In genomic region chr11:22513075-22513474, GRCm38 (mm10) we compare ENCODE assay signal across 8 mouse cellular contexts. TPM values are rescaled to one million over a fixed set of nuclear protein-coding genes. Genes with fewer than 3 reads are reported as not detected.
DNase-seq lines count a peak whose midpoint lies in the region; ATAC-seq lines count a peak whose summit lies in the region.

No protein-coding gene starts in this region.

- peaks cover 11% of the 10 kb centered on the region for H3K4me1 ChIP-seq in erythroblast, embryonic 14.5 days (ENCODE audit: control insufficient read depth)
- H3K4me1 ChIP-seq in forebrain, embryonic 15.5 days = 0 out of 2 replicates have a peak, but pooled peaks cover 8% of the 10 kb centered on the region
- H3K4me1 ChIP-seq in liver, embryonic 16.5 days (ENCODE audit: control insufficient read depth, low read depth, low read length) = no peaks in the 10 kb centered on the region; the same call in 1 of the 2 replicates

- peak overlapping the region; percentile 59 for H3K4me2 ChIP-seq in forebrain, embryonic 15.5 days (replicated peaks)
- H3K4me2 ChIP-seq in liver, embryonic 16.5 days (ENCODE audit: low read depth, low read length) = peak overlapping the region; percentile 77

- WGBS in forebrain, embryonic 15.5 days = 27% methylated on average over 11 of the region's 11 CpGs
- 60% methylated on average over 11 of the region's 11 CpGs for WGBS in liver, embryonic 16.5 days (ENCODE audit: insufficient replicate concordance)

- intact Hi-C loops in left cerebral cortex, postnatal 4 days (cut with DNase I) = loop anchor here (5.0 to 10.0 kb wide), 4 partner anchors 102 to 521 kb away; no protein-coding TSS in a partner anchor

- ATAC-seq in erythroblast, adult 5-6 weeks (replicated peaks; ENCODE audit: low FRiP score, poor library complexity, severe bottlenecking) = no peak
- peak; percentile 5; the same call in 1 of the 2 replicates for ATAC-seq in forebrain, embryonic 15.5 days (replicated peaks)
- no peak for ATAC-seq in liver, embryonic 16.5 days (ENCODE audit: low read depth)

- no peaks in the 10 kb centered on the region for H3K36me3 ChIP-seq in erythroblast, embryonic 14.5 days (ENCODE audit: control insufficient read depth)
- no peaks in the 10 kb centered on the region for H3K36me3 ChIP-seq in forebrain, embryonic 15.5 days
- H3K36me3 ChIP-seq in liver, embryonic 16.5 days (ENCODE audit: control insufficient read depth, insufficient read depth) = no peaks in the 10 kb centered on the region

- no peaks in the 10 kb centered on the region for H3K27me3 ChIP-seq in erythroblast, embryonic 14.5 days (ENCODE audit: control insufficient read depth)
- H3K27me3 ChIP-seq in forebrain, embryonic 15.5 days = no peaks in the 10 kb centered on the region
- H3K27me3 ChIP-seq in liver, embryonic 16.5 days (ENCODE audit: control insufficient read depth, insufficient read depth, low read depth, low read length) = no peaks in the 10 kb centered on the region

- peak; percentile 21 for DNase-seq in 3T3-L1 (ENCODE audit: low read depth, low spot score)
- no peak for DNase-seq in natural killer cell, adult 2 months (ENCODE audit: low spot score in 2 of 2)
- no peak for DNase-seq in left cerebral cortex, postnatal 4 days
- no peak for DNase-seq in thymus, postnatal 25 days

- peak overlapping the region; percentile 94 for H3K9ac ChIP-seq in forebrain, embryonic 15.5 days (replicated peaks)
- peak overlapping the region; percentile 80; the same call in 1 of the 2 replicates for H3K9ac ChIP-seq in liver, embryonic 16.5 days (ENCODE audit: low read depth, low read length)

- H3K9me3 ChIP-seq in erythroblast, embryonic 14.5 days (ENCODE audit: control insufficient read depth, low read length) = no peaks in the 10 kb centered on the region
- no peaks in the 10 kb centered on the region for H3K9me3 ChIP-seq in forebrain, embryonic 15.5 days
- no peaks in the 10 kb centered on the region for H3K9me3 ChIP-seq in liver, embryonic 16.5 days (replicated peaks; ENCODE audit: control insufficient read depth, low read length)

- peak overlapping the region; percentile 79 for H3K4me3 ChIP-seq in erythroblast, embryonic 14.5 days (replicated peaks)
- peak overlapping the region; percentile 79 for H3K4me3 ChIP-seq in forebrain, embryonic 15.5 days
- peak overlapping the region; percentile 75 for H3K4me3 ChIP-seq in liver, embryonic 16.5 days (ENCODE audit: low read depth, low read length)

- peak overlapping the region; percentile 95 for H3K27ac ChIP-seq in forebrain, embryonic 15.5 days (replicated peaks)
- H3K27ac ChIP-seq in liver, embryonic 16.5 days (ENCODE audit: low read length) = no peak overlapping the region; the same call in 1 of the 2 replicates

RNA-seq across cellular contexts. Expression of gene Tmem17, which starts 1.2 kb away (rescaled TPM):
- polyA plus RNA-seq in erythroblast, embryonic 14.5 days (2012) = not detected in 2 replicates
- total RNA-seq in erythroblast, adult 5-6 weeks (2015; ENCODE audit: low replicate concordance) = 0.58 TPM in 1 of 2 replicates, not detected in the other
- total RNA-seq in erythroblast, adult 5-6 weeks (2017; ENCODE audit: low replicate concordance) = 0.85 TPM in 1 of 2 replicates, not detected in the other
- polyA plus RNA-seq in forebrain, embryonic 15.5 days (2015; fragmentation: Nextera tagmentation; extraction: Ambion mirVana) = 17.8 and 18.5 TPM in 2 replicates
- 1.3 TPM in 2 replicates for polyA plus RNA-seq in liver, embryonic 16.5 days (2015; fragmentation: Nextera tagmentation; extraction: Ambion mirVana)
- 1 to 10 TPM; 7.8 to 9.0 TPM for total RNA-seq in left cerebral cortex, postnatal 4 days (2021)
